Mouse (Mus musculus): ENCODE measurements around the gene Muc3a. TPM values are rescaled to one million over a fixed set of nuclear protein-coding genes. Genes with fewer than 3 reads are reported as not detected.

Gene Muc3a
- polyA plus RNA-seq, 1 experiment = 4.0 TPM

DNA sequence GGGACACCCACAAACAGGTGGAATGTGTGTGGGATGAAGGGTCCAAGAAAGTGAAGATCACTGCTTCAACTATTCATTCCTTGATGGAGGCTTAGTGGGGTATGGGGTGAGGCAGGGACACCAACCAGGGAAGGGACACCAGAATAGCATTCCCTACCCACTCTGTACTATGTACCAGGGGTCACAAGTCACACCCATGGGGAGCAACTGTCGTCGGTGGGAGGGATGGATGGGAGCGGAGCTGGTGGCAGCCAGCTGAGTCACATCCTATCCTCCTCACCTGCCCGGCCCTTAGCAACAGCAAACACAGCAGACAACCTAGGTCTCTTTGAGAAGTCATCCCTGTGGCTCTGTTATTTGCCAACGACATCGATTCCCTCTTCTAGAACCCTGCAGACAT is 44.6 kb downstream of the Muc3a start:
- no peak overlapping the region for H3K4me3 ChIP-seq (ENCODE audit: extremely low read depth, insufficient read depth, insufficient read length)
- H3K36me3 ChIP-seq (ENCODE audit: control insufficient read depth, insufficient read depth, low read length) = no peaks in the 10 kb centered on the region
- no peak overlapping the region for H3K27ac ChIP-seq (ENCODE audit: insufficient read depth, low read length)
- no peaks in the 10 kb centered on the region for H3K27me3 ChIP-seq (ENCODE audit: control insufficient read depth, insufficient read depth, low read length)
- no peak for DNase-seq (ENCODE audit: low read depth in 1 of 2, low spot score in 2 of 2)
- no peak for TF ChIP-seq CTCF (IDR thresholded peaks at IDR 0.05; ENCODE audit: extremely low read depth, insufficient read depth, insufficient read length, insufficient replicate concordance)
- TF ChIP-seq POLR2A (IDR thresholded peaks at IDR 0.05; ENCODE audit: low read depth, low read length) = no peak
- WGBS = 63% methylated on average over 6 of the region's 6 CpGs
- H3K4me1 ChIP-seq (ENCODE audit: control insufficient read depth, insufficient read depth, insufficient read length) = no peaks in the 10 kb centered on the region

DNA sequence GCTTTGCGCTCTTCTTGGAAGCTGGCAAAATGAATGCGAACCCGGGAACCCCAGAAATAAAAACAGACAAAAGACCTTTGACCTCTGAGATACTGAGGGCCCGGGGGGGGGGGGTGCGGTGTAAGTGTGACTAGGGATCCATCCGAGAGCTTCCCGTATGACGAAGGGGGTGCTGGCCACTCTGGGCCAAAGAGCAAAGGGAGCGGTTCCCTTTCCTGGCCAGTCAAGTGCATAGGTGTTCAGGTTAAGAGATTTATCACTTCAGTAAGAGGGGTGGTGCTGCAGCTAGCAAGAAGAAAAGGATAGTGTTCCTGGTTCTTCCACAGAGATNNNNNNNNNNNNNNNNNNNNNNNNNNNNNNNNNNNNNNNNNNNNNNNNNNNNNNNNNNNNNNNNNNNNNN is 46.2 kb downstream of the Muc3a start:
- no peak for DNase-seq (ENCODE audit: low read depth in 1 of 2, low spot score in 2 of 2)
- Histone ChIP-seq H3K4me3 (ENCODE audit: extremely low read depth, insufficient read depth, insufficient read length) (no peak overlapping the region), H3K27me3 (ENCODE audit: control insufficient read depth, insufficient read depth, low read length) (no peaks in the 10 kb centered on the region), H3K27ac (ENCODE audit: insufficient read depth, low read length) (no peak overlapping the region), H3K4me1 (ENCODE audit: control insufficient read depth, insufficient read depth, insufficient read length) (no peaks in the 10 kb centered on the region), H3K36me3 (ENCODE audit: control insufficient read depth, insufficient read depth, low read length) (no peaks in the 10 kb centered on the region)
- TF ChIP-seq CTCF (IDR thresholded peaks at IDR 0.05; ENCODE audit: extremely low read depth, insufficient read depth, insufficient read length, insufficient replicate concordance) (no peak), POLR2A (IDR thresholded peaks at IDR 0.05; ENCODE audit: low read depth, low read length) (no peak)
- 83% methylated on average over 9 of the region's 9 CpGs for WGBS

DNA sequence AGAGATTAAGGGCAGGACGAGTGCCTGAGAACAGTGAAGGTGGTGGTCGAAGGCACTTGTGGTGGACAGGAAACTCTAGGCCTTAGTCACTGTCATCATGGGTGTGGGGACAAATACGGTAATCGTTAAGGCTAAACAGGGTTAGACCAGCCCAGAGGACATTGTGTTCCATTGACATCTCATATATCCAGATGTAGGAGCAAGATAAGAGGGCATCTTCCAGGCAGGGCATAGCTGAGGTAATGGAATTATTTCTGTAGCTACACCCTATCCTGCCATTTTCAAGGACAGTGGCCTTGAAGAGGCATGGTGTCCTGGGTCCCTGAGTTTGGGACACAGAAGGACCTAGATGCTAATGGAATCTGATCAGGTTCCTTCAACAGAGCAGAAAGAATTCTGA is 50.3 kb downstream of the Muc3a start:
- 80% methylated on average over 4 of the region's 4 CpGs for whole genome bisulfite sequencing
- no peak overlapping the region for H3K27ac ChIP-seq (ENCODE audit: insufficient read depth, low read length)
- no peak for TF ChIP-seq CTCF (IDR thresholded peaks at IDR 0.05; ENCODE audit: extremely low read depth, insufficient read depth, insufficient read length, insufficient replicate concordance)
- no peaks in the 10 kb centered on the region for H3K4me1 ChIP-seq (ENCODE audit: control insufficient read depth, insufficient read depth, insufficient read length)
- DNase-seq (ENCODE audit: low read depth in 1 of 2, low spot score in 2 of 2) = no peak
- H3K27me3 ChIP-seq (ENCODE audit: control insufficient read depth, insufficient read depth, low read length) = no peaks in the 10 kb centered on the region
- no peak overlapping the region for H3K4me3 ChIP-seq (ENCODE audit: extremely low read depth, insufficient read depth, insufficient read length)
- H3K36me3 ChIP-seq (ENCODE audit: control insufficient read depth, insufficient read depth, low read length) = no peaks in the 10 kb centered on the region

DNA sequence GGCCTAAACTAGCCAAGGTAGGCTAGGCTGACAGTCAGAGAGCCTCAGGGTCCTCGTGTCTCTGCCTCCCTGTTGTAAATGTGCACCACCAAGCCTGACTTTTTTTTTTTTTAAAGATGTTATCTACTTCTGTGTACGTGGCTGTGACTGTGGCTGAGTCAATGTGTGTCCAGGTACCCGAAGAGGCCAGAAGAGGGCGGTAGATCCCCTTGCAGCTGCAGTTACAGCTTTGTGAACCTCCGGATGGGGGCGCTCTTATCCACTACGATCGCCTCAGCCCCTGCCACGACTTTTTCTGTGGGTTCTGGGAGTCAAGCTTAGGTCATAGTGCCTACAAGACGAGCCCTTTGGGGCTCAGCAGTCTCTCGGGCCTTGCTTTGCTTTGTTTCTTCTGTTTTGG is 52.7 kb downstream of the Muc3a start:
- TF ChIP-seq POLR2A (IDR thresholded peaks at IDR 0.05; ENCODE audit: low read depth, low read length) (no peak), CTCF (IDR thresholded peaks at IDR 0.05; ENCODE audit: extremely low read depth, insufficient read depth, insufficient read length, insufficient replicate concordance) (peak; percentile 95)

More for the DNA sequence above, 52.7 kb downstream of the Muc3a start:
- 7% methylated on average over 11 of the region's 11 CpGs for WGBS
- Histone ChIP-seq H3K4me1 (ENCODE audit: control insufficient read depth, insufficient read depth, insufficient read length) (no peaks in the 10 kb centered on the region), H3K4me3 (ENCODE audit: extremely low read depth, insufficient read depth, insufficient read length) (no peak overlapping the region), H3K27ac (ENCODE audit: insufficient read depth, low read length) (no peak overlapping the region), H3K27me3 (ENCODE audit: control insufficient read depth, insufficient read depth, low read length) (no peaks in the 10 kb centered on the region), H3K36me3 (ENCODE audit: control insufficient read depth, insufficient read depth, low read length) (no peaks in the 10 kb centered on the region)
- peak; percentile 47 to 57 for DNase-seq (ENCODE audit: low read depth in 1 of 2, low spot score in 2 of 2)

Other genes starting within 250 kb of the Muc3a start
- gene Cldn15, start 245.8 kb downstream of the Muc3a start, polyA plus RNA-seq (2012; rRNA removed) = 2.6 and 3.4 TPM in 2 replicates
- gene Plod3, start 225.4 kb downstream of the Muc3a start, polyA plus RNA-seq (2012; rRNA removed) = 37.2 and 41.6 TPM in 2 replicates
- 32.4 and 41.5 TPM in 2 replicates for gene Znhit1, start 224.4 kb downstream of the Muc3a start, polyA plus RNA-seq (2012; rRNA removed)
- gene Vgf, start 186.0 kb downstream of the Muc3a start, polyA plus RNA-seq (2012; rRNA removed) = not detected in 2 replicates
- gene Ap1s1, start 166.3 kb downstream of the Muc3a start, polyA plus RNA-seq (2012; rRNA removed) = 15.0 and 16.2 TPM in 2 replicates
- gene Serpine1, start 140.1 kb downstream of the Muc3a start, polyA plus RNA-seq (2012; rRNA removed) = 1.6 and 2.1 TPM in 2 replicates
- 26.6 and 28.6 TPM in 2 replicates for gene Trim56, start 96.2 kb downstream of the Muc3a start, polyA plus RNA-seq (2012; rRNA removed)
- gene Muc3, start 63.1 kb downstream of the Muc3a start, polyA plus RNA-seq (2012; rRNA removed) = 0.07 TPM in 1 of 2 replicates, not detected in the other
- 23.1 and 24.1 TPM in 2 replicates for gene Ache, start 75.1 kb upstream of the Muc3a start, polyA plus RNA-seq (2012; rRNA removed)
- 10.3 and 11.1 TPM in 2 replicates for gene Ufsp1, start 82.2 kb upstream of the Muc3a start, polyA plus RNA-seq (2012; rRNA removed)
- 172 and 175 TPM in 2 replicates for gene Srrt, start 95.3 kb upstream of the Muc3a start, polyA plus RNA-seq (2012; rRNA removed)
- gene Trip6, start 102.0 kb upstream of the Muc3a start, polyA plus RNA-seq (2012; rRNA removed) = 19.8 and 20.6 TPM in 2 replicates
- gene Slc12a9, start 121.2 kb upstream of the Muc3a start, polyA plus RNA-seq (2012; rRNA removed) = 25.8 and 29.7 TPM in 2 replicates
- 13.5 and 14.8 TPM in 2 replicates for gene Ephb4, start 137.7 kb upstream of the Muc3a start, polyA plus RNA-seq (2012; rRNA removed)

All from spleen, adult 2 months (tissue).